Mouse (Mus musculus): ENCODE measurements around the gene Rgl2.

Rgl2 gene

GRCm38 (mm10) chr17:33908331-33909076 lies 20.8 kb upstream of the Rgl2 start:
- DNase-seq (ENCODE audit: low spot score), result peak; percentile 28

- DNase-seq (ENCODE audit: low spot score), result peak; percentile 97
These were observed 20.1 kb upstream of the Rgl2 start, which contains the start of gene Daxx for GRCm38 (mm10) chr17:33909077-33909868. Daxx (plus strand) TSS chr17:33909414.

- DNase-seq (ENCODE audit: low spot score), result peak; percentile 28
These were observed 19.5 kb upstream of the Rgl2 start for GRCm38 (mm10) chr17:33909869-33910250.

GRCm38 (mm10) chr17:33910346-33911051 lies 18.8 kb upstream of the Rgl2 start:
- DNase-seq (ENCODE audit: low spot score), result no peak

- no peak for DNase-seq (ENCODE audit: low spot score)
These were observed 18.1 kb upstream of the Rgl2 start for GRCm38 (mm10) chr17:33911052-33911812.

GRCm38 (mm10) chr17:33911813-33912414 lies 17.4 kb upstream of the Rgl2 start:
- no peak for DNase-seq (ENCODE audit: low spot score)

GRCm38 (mm10) chr17:33913264-33913663 lies 16.1 kb upstream of the Rgl2 start:
- DNase-seq (ENCODE audit: low spot score), result no peak

GRCm38 (mm10) chr17:33913905-33914304 lies 15.4 kb upstream of the Rgl2 start:
- DNase-seq (ENCODE audit: low spot score), result no peak

- DNase-seq (ENCODE audit: low spot score), result no peak
These were observed 14.4 kb upstream of the Rgl2 start for GRCm38 (mm10) chr17:33914969-33915391.

- peak; percentile 97 for DNase-seq (ENCODE audit: low spot score)
These were observed 13.6 kb upstream of the Rgl2 start, which contains the start of the genes Tapbp and Zbtb22 for GRCm38 (mm10) chr17:33915671-33916250. Tapbp (plus strand) TSS chr17:33915899. Zbtb22 (plus strand) TSS chr17:33915904.

- DNase-seq (ENCODE audit: low spot score), result no peak
These were observed 13.0 kb upstream of the Rgl2 start for GRCm38 (mm10) chr17:33916294-33916693.

GRCm38 (mm10) chr17:33916847-33917655 lies 12.3 kb upstream of the Rgl2 start:
- DNase-seq (ENCODE audit: low spot score), result no peak

- DNase-seq (ENCODE audit: low spot score), result no peak
These were observed 11.6 kb upstream of the Rgl2 start for GRCm38 (mm10) chr17:33917656-33918292.

GRCm38 (mm10) chr17:33918293-33919203 lies 10.8 kb upstream of the Rgl2 start:
- no peak for DNase-seq (ENCODE audit: low spot score)

GRCm38 (mm10) chr17:33919351-33920281 lies 9.7 kb upstream of the Rgl2 start:
- peak; percentile 87 for DNase-seq (ENCODE audit: low spot score)

- DNase-seq (ENCODE audit: low spot score), result peak; percentile 78
These were observed 8.9 kb upstream of the Rgl2 start for GRCm38 (mm10) chr17:33920282-33921097.

Measured in ovary, adult 18-20 months (tissue).